Mouse (Mus musculus) NIH3T3 (cell line): ENCODE measurements around the gene Esrrg.

Source experiments
- DNase-seq: peaks from one replicate; pipeline ENCODE4 v3.0.0-alpha.2; 2012; ENCODE audit warnings: low read depth

The Esrrg gene

GRCm38 (mm10) chr1:187649871-187650270, 41.3 kb downstream of the Esrrg start:
- DNase-seq, result no peak

GRCm38 (mm10) chr1:187650786-187651687, 42.4 kb downstream of the Esrrg start:
- DNase-seq, result no peak

GRCm38 (mm10) chr1:187651688-187652241, 43.2 kb downstream of the Esrrg start:
- peak; percentile 61 for DNase-seq

GRCm38 (mm10) chr1:187652445-187652844, 43.9 kb downstream of the Esrrg start:
- DNase-seq, result no peak

- DNase-seq, result no peak
Measured at GRCm38 (mm10) chr1:187653390-187653789, 44.8 kb downstream of the Esrrg start.

- DNase-seq, result peak; percentile 35
Measured at GRCm38 (mm10) chr1:187660963-187661362, 52.4 kb downstream of the Esrrg start.

GRCm38 (mm10) chr1:187662083-187662609, 53.6 kb downstream of the Esrrg start:
- DNase-seq, result peak; percentile 40

- no peak for DNase-seq
Measured at GRCm38 (mm10) chr1:187663376-187663775, 54.8 kb downstream of the Esrrg start.

GRCm38 (mm10) chr1:187664261-187664660, 55.7 kb downstream of the Esrrg start:
- no peak for DNase-seq

GRCm38 (mm10) chr1:187665901-187666600, 57.5 kb downstream of the Esrrg start:
- DNase-seq, result no peak

GRCm38 (mm10) chr1:187669746-187670145, 61.2 kb downstream of the Esrrg start:
- no peak for DNase-seq

- no peak for DNase-seq
Measured at GRCm38 (mm10) chr1:187672446-187672845, 63.9 kb downstream of the Esrrg start.

- DNase-seq, result no peak
Measured at GRCm38 (mm10) chr1:187674771-187675186, 66.2 kb downstream of the Esrrg start.

GRCm38 (mm10) chr1:187676626-187677025, 68.0 kb downstream of the Esrrg start:
- no peak for DNase-seq

- no peak for DNase-seq
Measured at GRCm38 (mm10) chr1:187679246-187679645, 70.7 kb downstream of the Esrrg start.

GRCm38 (mm10) chr1:187684519-187684918, 75.9 kb downstream of the Esrrg start:
- no peak for DNase-seq

GRCm38 (mm10) chr1:187691846-187692525, 83.4 kb downstream of the Esrrg start:
- no peak for DNase-seq

- no peak for DNase-seq
Measured at GRCm38 (mm10) chr1:187694865-187695264, 86.3 kb downstream of the Esrrg start.

GRCm38 (mm10) chr1:187698201-187698600, 89.6 kb downstream of the Esrrg start:
- no peak for DNase-seq

- DNase-seq, result no peak
Measured at GRCm38 (mm10) chr1:187700963-187701362, 92.4 kb downstream of the Esrrg start.

- DNase-seq, result no peak
Measured at GRCm38 (mm10) chr1:187704921-187705320, 96.3 kb downstream of the Esrrg start.

- no peak for DNase-seq
Measured at GRCm38 (mm10) chr1:187705348-187705747, 96.8 kb downstream of the Esrrg start.
